Mouse (Mus musculus): ENCODE results near the gene Glyat. TPM values are rescaled to one million over a fixed set of nuclear protein-coding genes. Genes with fewer than 3 reads are reported as not detected.
"Not testable (repeated sequence)": the region's sequence is repeated elsewhere in the genome, so short reads cannot be mapped to it uniquely, and the experiment has no call there.

Glyat gene
- polyA plus RNA-seq, 1 experiment from 2014 or later, result not detected

- Histone ChIP-seq H3K4me3 (ENCODE audit: low read depth, low read length) (no peak overlapping the region), H3K4me2 (ENCODE audit: low read depth, low read length, severe bottlenecking) (no peak overlapping the region), H3K36me3 (ENCODE audit: control insufficient read depth, insufficient read depth, low read length) (no peaks in the 10 kb centered on the region), H3K27ac (ENCODE audit: low read depth, low read length) (no peak overlapping the region), H3K27me3 (ENCODE audit: control insufficient read depth, insufficient read depth, low read length) (no peaks in the 10 kb centered on the region), H3K4me1 (replicated peaks; ENCODE audit: control insufficient read depth, insufficient read depth, low read length) (no peaks in the 10 kb centered on the region), H3K9me3 (ENCODE audit: control insufficient read depth, low read length) (no peaks in the 10 kb centered on the region; the same call in 1 of the 2 replicates), H3K9ac (ENCODE audit: low read length) (no peak overlapping the region)
- no peak for ATAC-seq (replicated peaks; ENCODE audit: low FRiP score)
- 83% methylated on average over 1 of the region's 1 CpGs for WGBS
- DNase-seq (ENCODE audit: low spot score), result no peak
Observed at GRCm38 (mm10) chr19:12666156-12666555, 33.0 kb downstream of the Glyat start.

GRCm38 (mm10) chr19:12668601-12669000 is 35.5 kb downstream of the Glyat start:
- not testable (repeated sequence) for H3K4me2 ChIP-seq (ENCODE audit: low read depth, low read length, severe bottlenecking); H3K27me3 ChIP-seq (ENCODE audit: control insufficient read depth, insufficient read depth, low read length); H3K4me1 ChIP-seq (replicated peaks; ENCODE audit: control insufficient read depth, insufficient read depth, low read length); H3K36me3 ChIP-seq (ENCODE audit: control insufficient read depth, insufficient read depth, low read length); H3K9me3 ChIP-seq (ENCODE audit: control insufficient read depth, low read length); ATAC-seq (replicated peaks; ENCODE audit: low FRiP score); H3K9ac ChIP-seq (ENCODE audit: low read length); H3K27ac ChIP-seq (ENCODE audit: low read depth, low read length); H3K4me3 ChIP-seq (ENCODE audit: low read depth, low read length); DNase-seq (ENCODE audit: low spot score)
- 93% methylated on average over 3 of the region's 3 CpGs for WGBS

- Histone ChIP-seq H3K9ac (ENCODE audit: low read length) (no peak within 1 kb of the TSS), H3K27ac (ENCODE audit: low read depth, low read length) (no peak within 1 kb of the TSS), H3K4me2 (ENCODE audit: low read depth, low read length, severe bottlenecking) (no peak within 1 kb of the TSS), H3K27me3 (ENCODE audit: control insufficient read depth, insufficient read depth, low read length) (no peaks in the 10 kb centered on the region), H3K4me1 (replicated peaks; ENCODE audit: control insufficient read depth, insufficient read depth, low read length) (no peaks in the 10 kb centered on the region), H3K9me3 (ENCODE audit: control insufficient read depth, low read length) (no peaks in the 10 kb centered on the region), H3K36me3 (ENCODE audit: control insufficient read depth, insufficient read depth, low read length) (no peaks in the 10 kb centered on the region), H3K4me3 (ENCODE audit: low read depth, low read length) (no peak within 1 kb of the TSS)
- ATAC-seq (replicated peaks; ENCODE audit: low FRiP score) (no peak), DNase-seq (ENCODE audit: low spot score) (no peak)
Observed at GRCm38 (mm10) chr19:12670139-12670538, 37.0 kb downstream of the Glyat start, which contains the start of gene Olfr1442. TSS of gene Olfr1442 (plus strand) at chr19:12670439.

- no peaks in the 10 kb centered on the region for H3K36me3 ChIP-seq (ENCODE audit: control insufficient read depth, insufficient read depth, low read length)
- WGBS, result 91% methylated on average over 4 of the region's 4 CpGs
- no peak overlapping the region for H3K4me2 ChIP-seq (ENCODE audit: low read depth, low read length, severe bottlenecking)
- ATAC-seq (replicated peaks; ENCODE audit: low FRiP score) (no peak), DNase-seq (ENCODE audit: low spot score) (no peak)
- H3K27ac ChIP-seq (ENCODE audit: low read depth, low read length), result no peak overlapping the region
- H3K9ac ChIP-seq (ENCODE audit: low read length), result no peak overlapping the region
- H3K9me3 ChIP-seq (ENCODE audit: control insufficient read depth, low read length), result no peaks in the 10 kb centered on the region
- H3K27me3 ChIP-seq (ENCODE audit: control insufficient read depth, insufficient read depth, low read length), result no peaks in the 10 kb centered on the region
- H3K4me3 ChIP-seq (ENCODE audit: low read depth, low read length), result no peak overlapping the region
- no peaks in the 10 kb centered on the region for H3K4me1 ChIP-seq (replicated peaks; ENCODE audit: control insufficient read depth, insufficient read depth, low read length)
Observed at GRCm38 (mm10) chr19:12671051-12671450, 37.9 kb downstream of the Glyat start.

- no peak for DNase-seq (ENCODE audit: low spot score)
- Histone ChIP-seq H3K4me1 (replicated peaks; ENCODE audit: control insufficient read depth, insufficient read depth, low read length) (no peaks in the 10 kb centered on the region), H3K4me2 (ENCODE audit: low read depth, low read length, severe bottlenecking) (no peak within 1 kb of the TSS), H3K4me3 (ENCODE audit: low read depth, low read length) (no peak within 1 kb of the TSS), H3K36me3 (ENCODE audit: control insufficient read depth, insufficient read depth, low read length) (no peaks in the 10 kb centered on the region), H3K27me3 (ENCODE audit: control insufficient read depth, insufficient read depth, low read length) (no peaks in the 10 kb centered on the region), H3K9ac (ENCODE audit: low read length) (no peak within 1 kb of the TSS), H3K27ac (ENCODE audit: low read depth, low read length) (no peak within 1 kb of the TSS), H3K9me3 (ENCODE audit: control insufficient read depth, low read length) (no peaks in the 10 kb centered on the region)
- 65% methylated on average over 3 of the region's 3 CpGs for WGBS
- no peak for ATAC-seq (replicated peaks; ENCODE audit: low FRiP score)
Observed at GRCm38 (mm10) chr19:12677812-12678211, 44.7 kb downstream of the Glyat start, which contains the start of gene Olfr1443. TSS of gene Olfr1443 (plus strand) at chr19:12678112.

- DNase-seq (ENCODE audit: low spot score) (no peak), ATAC-seq (replicated peaks; ENCODE audit: low FRiP score) (no peak)
- Histone ChIP-seq H3K27ac (ENCODE audit: low read depth, low read length) (no peak overlapping the region), H3K27me3 (ENCODE audit: control insufficient read depth, insufficient read depth, low read length) (no peaks in the 10 kb centered on the region), H3K9me3 (ENCODE audit: control insufficient read depth, low read length) (no peaks in the 10 kb centered on the region), H3K4me1 (replicated peaks; ENCODE audit: control insufficient read depth, insufficient read depth, low read length) (no peaks in the 10 kb centered on the region), H3K36me3 (ENCODE audit: control insufficient read depth, insufficient read depth, low read length) (no peaks in the 10 kb centered on the region), H3K4me3 (ENCODE audit: low read depth, low read length) (no peak overlapping the region), H3K4me2 (ENCODE audit: low read depth, low read length, severe bottlenecking) (no peak overlapping the region), H3K9ac (ENCODE audit: low read length) (no peak overlapping the region)
Observed at GRCm38 (mm10) chr19:12684638-12685037, 51.5 kb downstream of the Glyat start.

- no peaks in the 10 kb centered on the region for H3K4me1 ChIP-seq (replicated peaks; ENCODE audit: control insufficient read depth, insufficient read depth, low read length)
- ATAC-seq (replicated peaks; ENCODE audit: low FRiP score), result no peak
- H3K9me3 ChIP-seq (ENCODE audit: control insufficient read depth, low read length), result no peaks in the 10 kb centered on the region
- H3K4me2 ChIP-seq (ENCODE audit: low read depth, low read length, severe bottlenecking), result no peak overlapping the region
- no peaks in the 10 kb centered on the region for H3K27me3 ChIP-seq (ENCODE audit: control insufficient read depth, insufficient read depth, low read length)
- no peak overlapping the region for H3K27ac ChIP-seq (ENCODE audit: low read depth, low read length)
- H3K4me3 ChIP-seq (ENCODE audit: low read depth, low read length), result no peak overlapping the region
- no peak overlapping the region for H3K9ac ChIP-seq (ENCODE audit: low read length)
- H3K36me3 ChIP-seq (ENCODE audit: control insufficient read depth, insufficient read depth, low read length), result no peaks in the 10 kb centered on the region
- no peak for DNase-seq (ENCODE audit: low spot score)
Observed at GRCm38 (mm10) chr19:12685231-12685630, 52.1 kb downstream of the Glyat start.

GRCm38 (mm10) chr19:12695590-12695989 is 62.5 kb downstream of the Glyat start, which contains the start of gene Keg1:
TSS of gene Keg1 (plus strand) at chr19:12695786.
- WGBS, result 86% methylated on average over 3 of the region's 3 CpGs
- Histone ChIP-seq H3K9me3 (ENCODE audit: control insufficient read depth, low read length) (no peaks in the 10 kb centered on the region), H3K4me1 (replicated peaks; ENCODE audit: control insufficient read depth, insufficient read depth, low read length) (no peaks in the 10 kb centered on the region), H3K27me3 (ENCODE audit: control insufficient read depth, insufficient read depth, low read length) (no peaks in the 10 kb centered on the region), H3K4me3 (ENCODE audit: low read depth, low read length) (no peak within 1 kb of the TSS), H3K36me3 (ENCODE audit: control insufficient read depth, insufficient read depth, low read length) (no peaks in the 10 kb centered on the region), H3K9ac (ENCODE audit: low read length) (no peak within 1 kb of the TSS), H3K27ac (ENCODE audit: low read depth, low read length) (no peak within 1 kb of the TSS), H3K4me2 (ENCODE audit: low read depth, low read length, severe bottlenecking) (no peak within 1 kb of the TSS)
- ATAC-seq (replicated peaks; ENCODE audit: low FRiP score) (no peak), DNase-seq (ENCODE audit: low spot score) (no peak)

- Histone ChIP-seq H3K9ac (ENCODE audit: low read length) (no peak overlapping the region), H3K4me2 (ENCODE audit: low read depth, low read length, severe bottlenecking) (no peak overlapping the region), H3K4me1 (replicated peaks; ENCODE audit: control insufficient read depth, insufficient read depth, low read length) (no peaks in the 10 kb centered on the region), H3K27ac (ENCODE audit: low read depth, low read length) (no peak overlapping the region), H3K4me3 (ENCODE audit: low read depth, low read length) (no peak overlapping the region), H3K27me3 (ENCODE audit: control insufficient read depth, insufficient read depth, low read length) (no peaks in the 10 kb centered on the region), H3K9me3 (ENCODE audit: control insufficient read depth, low read length) (no peaks in the 10 kb centered on the region), H3K36me3 (ENCODE audit: control insufficient read depth, insufficient read depth, low read length) (no peaks in the 10 kb centered on the region)
- ATAC-seq (replicated peaks; ENCODE audit: low FRiP score) (no peak), DNase-seq (ENCODE audit: low spot score) (no peak)
Observed at GRCm38 (mm10) chr19:12696221-12696620, 63.1 kb downstream of the Glyat start.
